Mouse (Mus musculus) cerebellum, postnatal 25 days (tissue): ENCODE data around the gene Tspan9.

Experiments used
- DNase-seq, 2 experiments: peaks; one replicate each; pipeline ENCODE4 v3.0.0; 2021; ENCODE audit warnings: mixed read lengths in 2 of 2

Gene Tspan9

DNA sequence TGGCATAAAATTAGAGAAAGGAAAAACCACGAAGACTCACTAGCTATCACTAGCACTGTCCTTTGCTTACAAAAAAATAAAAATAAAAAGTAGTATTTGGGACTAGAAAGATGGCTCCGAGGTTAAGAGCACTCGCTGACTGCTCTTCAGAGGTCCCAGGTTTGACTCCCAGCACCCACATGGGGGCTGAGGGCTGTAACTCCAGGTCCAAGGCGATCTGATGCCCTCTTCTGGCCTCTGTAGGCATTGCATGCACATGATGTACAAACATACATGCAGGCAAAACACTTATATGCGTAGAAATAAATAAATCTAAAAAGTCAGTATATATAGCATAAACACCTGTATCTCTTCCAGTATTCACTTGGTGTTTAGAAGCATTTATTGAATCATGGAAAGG lies 43.5 kb downstream of the Tspan9 start:
- DNase-seq, result peak in 1 of 2 experiments; percentile 53

DNA sequence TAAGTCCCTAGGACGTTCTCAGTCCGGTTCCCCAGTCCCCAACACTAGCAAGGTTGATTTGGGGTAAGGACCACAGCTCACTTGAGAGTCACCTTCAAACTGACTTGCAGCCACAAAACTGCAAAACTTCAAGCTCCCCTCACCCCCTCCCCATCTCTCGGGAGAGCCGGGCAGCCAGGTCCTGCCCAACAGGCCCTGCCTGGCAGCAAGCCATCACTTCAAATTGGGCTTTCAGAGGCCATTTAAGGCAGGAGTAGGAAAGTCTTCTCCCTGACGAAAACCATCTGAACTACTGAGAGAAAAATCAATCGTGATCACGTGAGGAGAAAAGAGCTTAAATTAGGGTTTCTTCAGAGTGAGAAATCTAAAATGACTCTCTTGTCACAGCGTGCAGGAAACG lies 44.2 kb downstream of the Tspan9 start:
- DNase-seq, result peak in 1 of 2 experiments; percentile 51

DNA sequence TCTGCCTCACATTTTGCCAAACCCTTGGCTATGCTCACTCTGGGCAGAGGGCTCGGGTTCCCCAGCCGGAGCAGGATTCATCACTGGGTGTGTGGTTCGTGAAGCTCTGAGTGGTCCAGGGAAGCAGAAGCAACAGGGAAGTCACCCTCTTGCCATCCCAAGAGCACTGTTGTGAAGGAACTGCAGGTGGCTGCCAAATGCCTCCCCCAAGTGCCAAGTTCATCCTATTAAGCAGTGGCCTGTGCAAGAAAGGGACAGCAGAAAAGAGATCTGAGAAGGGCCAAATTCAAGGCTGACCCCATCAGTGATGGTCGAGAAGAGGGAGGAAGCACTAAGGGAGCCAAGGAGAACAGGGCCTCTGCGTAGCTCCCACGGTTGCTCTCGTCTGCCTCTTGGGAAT lies 46.9 kb downstream of the Tspan9 start:
- DNase-seq, result peak in 1 of 2 experiments; percentile 51

DNA sequence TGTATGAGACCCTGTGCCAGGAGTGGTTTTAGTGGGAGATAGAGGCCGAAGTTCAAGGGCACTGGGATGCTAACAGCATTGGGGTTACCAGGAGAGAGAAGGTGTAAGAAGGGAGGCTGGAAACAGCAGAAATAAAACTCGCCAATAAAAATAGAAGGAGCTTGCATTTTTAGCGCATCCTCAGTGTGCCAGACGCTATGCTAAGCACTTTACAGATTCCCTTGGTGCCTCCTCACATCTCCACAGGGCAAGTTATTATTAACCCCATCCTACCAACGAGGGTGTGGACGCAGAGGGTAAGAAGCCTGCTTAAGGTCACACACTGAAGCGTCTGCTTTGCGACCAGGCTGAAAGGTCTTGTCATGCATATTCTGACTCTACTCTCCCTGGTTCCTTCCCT lies 47.5 kb downstream of the Tspan9 start:
- no peak for DNase-seq

DNA sequence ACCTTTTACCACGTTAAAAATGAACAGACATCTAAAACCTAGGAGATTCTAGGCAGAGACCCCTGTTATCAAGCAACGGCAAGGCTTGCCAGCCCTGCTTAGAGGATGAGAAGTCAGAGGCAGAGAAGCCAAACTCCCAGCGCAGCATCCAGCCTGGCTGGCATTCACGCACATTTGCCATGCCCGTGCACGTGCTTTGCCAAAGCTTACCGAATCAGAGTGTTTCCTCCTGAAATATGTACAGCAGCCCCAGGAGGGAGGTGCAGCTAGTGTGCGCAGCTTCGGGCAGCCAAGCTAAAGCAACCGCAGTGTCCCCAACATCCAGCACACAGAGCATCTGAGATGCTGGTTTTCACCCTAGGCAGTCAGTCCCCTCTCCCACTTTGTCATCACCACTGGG lies 48.3 kb downstream of the Tspan9 start:
- DNase-seq, result peak; percentile 62 to 73

DNA sequence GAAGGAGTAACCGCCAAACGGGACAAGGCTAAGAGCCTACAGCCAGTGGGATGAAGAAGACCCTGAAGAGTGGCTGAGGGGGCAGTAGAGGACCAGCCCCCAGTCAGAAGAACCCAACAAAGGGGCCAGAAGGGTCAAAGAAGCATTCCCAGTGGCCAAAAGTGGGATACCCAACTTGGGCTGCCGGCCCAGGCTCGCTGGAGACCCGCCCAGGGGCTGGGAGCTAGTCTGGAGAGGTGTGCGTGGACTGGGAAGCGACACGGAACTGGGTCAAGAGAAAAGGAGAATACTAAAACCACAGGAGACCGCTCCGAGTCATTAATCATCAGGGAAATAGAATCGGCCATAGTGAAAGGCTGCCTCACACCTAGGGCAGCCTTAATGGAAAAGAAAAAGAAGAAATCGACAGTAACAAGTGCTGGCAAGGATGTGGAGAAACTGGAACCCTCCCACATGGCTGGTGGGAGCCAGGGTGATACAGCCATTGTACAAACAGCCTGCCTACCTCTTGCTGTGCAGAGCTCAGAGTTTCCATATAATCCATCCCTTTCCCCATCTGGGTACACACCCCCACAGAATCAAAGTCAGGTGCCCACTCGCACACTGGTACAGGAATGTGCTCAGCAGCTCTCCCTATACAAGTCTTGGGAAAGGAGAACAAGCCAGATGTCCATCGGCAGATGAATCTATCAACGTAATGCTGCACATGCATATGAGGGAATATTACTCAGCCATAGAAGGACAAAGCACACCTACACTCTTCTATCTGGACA lies 49.4 kb downstream of the Tspan9 start:
- DNase-seq, result peak; percentile 26 to 38

DNA sequence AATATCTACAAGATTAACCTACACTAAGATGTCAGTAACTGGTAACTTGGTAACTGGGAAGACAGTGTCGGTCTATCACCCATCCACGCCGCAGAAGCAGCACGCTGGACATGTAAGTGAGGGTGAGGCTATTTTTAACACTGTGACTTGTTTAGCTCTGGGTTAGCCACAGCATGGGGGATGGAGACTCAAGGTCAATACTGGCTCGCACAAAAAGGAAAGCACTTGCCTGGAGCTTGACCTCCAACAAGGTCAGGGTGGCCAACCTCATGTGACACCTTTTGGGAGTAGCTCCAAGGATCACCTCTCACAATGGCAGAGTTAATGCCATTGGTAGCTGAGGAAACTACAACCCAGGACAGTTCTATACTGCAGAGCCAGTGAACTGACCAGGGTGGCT lies 50.8 kb downstream of the Tspan9 start:
- peak in 1 of 2 experiments; percentile 15 for DNase-seq

DNA sequence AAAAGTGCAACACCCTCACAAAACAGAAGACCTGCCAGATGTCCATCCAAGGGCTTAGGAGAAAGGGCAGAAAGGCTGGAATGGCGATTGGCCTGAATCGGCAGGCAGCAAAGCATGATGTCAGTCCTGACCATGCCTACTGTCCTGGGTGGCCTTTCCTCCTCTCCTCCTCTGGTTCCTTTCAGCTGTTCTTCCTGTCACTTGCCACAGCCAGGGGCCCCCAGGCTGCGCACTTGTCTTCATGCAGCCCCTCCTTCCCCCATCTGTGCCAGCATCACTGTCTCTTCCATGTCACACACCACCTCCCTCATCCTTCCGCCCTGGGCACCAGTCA lies 51.6 kb downstream of the Tspan9 start:
- no peak for DNase-seq

DNA sequence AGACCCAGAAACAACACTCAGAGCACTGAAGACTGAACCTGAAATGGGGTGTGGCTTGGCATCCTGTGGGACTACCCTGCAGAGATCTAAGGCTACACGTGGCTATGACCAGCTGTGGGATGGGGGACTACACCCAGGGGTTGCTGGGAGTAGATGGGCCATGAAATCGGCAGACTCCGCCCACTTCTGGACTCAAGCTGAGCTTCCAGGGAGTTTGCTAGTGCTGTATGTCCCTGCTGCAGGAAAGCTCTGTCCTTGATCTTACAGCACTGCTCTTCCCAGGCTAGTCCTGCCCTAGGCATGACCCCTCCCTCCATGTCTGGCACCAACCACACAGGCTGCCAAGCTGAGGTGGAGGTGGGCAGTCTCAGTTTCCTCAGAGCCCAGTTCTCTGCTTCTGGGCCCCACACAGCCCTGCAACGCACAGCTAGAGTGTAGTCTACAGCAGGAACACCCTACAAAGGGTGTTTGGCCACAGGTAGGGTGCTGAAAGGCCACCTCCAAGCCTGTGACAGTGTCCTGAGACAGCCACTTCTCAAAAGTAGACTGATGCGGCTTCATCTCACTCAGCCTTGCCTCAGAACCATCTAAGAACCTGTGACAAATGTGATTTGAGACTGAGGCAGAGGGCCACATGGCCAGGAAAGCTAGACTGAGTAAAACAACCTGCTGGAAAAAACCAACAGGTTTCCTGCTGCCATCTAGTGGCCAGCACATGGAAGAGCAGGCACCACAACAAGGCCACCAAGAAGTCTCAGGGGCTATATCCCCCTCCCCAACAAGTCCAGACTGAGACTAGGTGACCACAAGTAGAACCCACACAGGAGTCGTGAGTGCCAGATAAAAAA lies 52.2 kb downstream of the Tspan9 start:
- peak; percentile 79 to 82 for DNase-seq

DNA sequence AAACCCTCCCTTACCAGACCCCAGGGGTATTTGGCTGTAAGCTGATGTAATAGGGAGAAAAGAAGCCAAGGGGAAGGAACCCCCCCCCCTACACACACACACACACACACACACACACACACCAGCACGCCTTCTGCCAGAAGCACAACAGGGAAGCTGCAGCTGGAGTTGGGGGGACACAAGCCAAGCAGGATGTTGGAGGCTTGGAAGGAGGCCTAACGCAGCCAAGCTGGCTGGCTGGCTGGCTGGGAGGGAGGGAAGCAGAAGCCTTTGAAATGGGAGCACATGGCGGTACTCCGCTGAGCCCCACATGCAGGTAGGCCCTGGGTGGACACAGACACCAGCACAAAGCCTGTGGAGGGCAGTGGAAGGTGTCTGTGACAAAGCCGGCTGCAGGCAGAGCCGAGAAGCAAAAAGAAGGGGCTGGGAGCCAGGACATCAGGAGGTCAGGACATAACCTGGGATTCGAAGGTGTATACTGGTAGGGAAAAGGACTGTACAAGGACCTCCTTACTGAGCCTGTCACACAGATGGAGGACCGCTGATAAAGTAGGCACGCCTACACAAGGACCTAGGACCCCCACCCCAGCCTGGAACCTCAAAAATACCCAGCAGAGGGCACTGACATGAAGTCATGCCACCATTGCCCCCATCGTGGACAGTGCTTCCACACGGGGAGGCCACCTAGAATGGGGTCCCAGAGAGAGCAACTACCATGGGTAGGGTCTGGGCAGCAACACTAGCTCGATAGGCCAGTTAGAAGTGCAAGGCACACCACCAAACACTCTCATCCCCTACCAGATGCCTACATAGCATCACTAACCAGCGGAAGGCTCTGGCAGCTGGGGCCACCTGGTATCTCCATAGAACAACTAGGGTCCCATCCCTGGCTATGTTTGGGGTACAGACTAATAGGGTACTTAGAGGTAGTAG lies 53.4 kb downstream of the Tspan9 start:
- peak; percentile 55 to 56 for DNase-seq

DNA sequence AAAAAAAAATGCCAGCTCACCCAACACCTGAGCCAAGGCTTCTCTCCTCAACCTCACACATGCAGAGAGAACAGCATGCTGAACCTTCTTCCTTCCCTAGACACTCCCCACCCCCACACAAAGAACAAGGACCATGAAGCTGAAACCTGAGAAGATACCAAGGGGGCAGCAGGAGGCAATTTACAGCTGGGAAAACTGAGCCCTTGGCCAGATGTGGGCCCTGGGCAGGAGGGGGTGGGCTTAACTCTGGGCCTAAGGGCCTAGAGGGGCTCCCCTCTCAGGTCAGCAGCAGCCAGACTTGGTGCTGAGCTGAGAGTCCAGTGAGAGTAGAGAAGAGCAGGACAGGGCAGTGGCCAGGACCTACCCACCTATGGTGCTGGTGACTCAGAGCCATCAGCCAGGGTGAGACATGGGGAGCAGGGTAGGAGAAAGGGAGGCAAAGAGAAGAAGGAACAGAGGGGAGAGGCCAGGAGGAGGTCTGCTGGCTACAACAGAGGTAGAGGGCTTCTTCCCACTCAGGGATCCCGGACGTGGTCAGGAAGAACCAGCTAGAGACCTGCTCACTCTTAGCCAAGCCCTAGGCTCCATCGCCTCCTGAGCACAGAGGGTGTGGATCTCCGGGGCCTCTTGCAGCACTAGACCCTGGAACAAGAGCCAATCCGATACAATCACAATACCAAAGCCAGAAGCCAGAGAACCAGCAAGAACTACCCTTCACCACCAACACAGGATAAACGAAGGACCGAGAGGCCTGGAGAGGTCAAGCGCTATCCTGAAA lies 54.5 kb downstream of the Tspan9 start:
- peak; percentile 33 to 43 for DNase-seq

DNA sequence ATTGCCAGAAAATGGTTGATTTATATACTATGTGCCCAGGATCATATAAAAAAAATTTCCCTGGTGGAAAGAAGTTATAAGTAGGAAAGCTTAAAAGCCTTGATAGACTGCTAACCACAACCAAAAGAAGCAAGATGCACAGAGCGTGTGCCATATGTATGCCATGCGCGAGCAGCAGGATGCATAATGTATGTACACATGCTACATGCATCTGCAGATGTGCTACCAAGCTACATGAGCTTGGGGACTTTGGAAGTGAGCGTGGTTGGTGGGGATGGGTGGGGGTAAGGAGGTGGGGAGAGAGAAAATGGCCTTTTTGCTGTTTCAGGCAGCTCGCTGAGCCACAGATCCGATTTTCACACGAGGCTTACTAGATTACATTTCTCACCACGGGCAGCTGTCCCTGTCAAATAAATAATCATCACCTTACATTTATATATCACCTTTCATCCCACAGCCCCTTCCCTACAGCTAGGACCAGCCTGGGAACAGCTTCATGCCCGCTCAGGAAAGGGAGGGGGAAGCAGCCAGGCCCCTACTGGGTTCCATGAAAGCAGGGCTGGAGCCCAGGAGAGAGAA lies 57.8 kb downstream of the Tspan9 start:
- no peak for DNase-seq

DNA sequence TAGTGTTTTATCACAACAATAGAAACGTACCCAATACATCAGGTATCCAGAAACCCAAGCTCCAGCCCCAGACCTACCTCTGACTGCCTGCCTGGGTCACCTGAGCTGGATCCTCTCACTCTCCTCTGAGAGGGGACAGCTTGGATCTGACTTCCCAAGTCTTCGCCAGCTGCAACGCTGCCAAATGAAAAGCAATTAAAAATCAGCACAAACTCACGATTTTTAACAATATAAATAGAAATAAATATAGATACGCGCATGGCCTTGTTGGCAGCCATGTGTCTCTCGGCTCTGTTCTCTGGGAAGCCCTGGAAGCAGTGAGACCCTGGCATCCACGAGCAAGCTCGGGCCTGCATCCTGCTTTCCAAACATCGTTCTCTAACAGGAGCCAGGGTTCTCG lies 60.1 kb downstream of the Tspan9 start:
- peak in 1 of 2 experiments; percentile 35 for DNase-seq

DNA sequence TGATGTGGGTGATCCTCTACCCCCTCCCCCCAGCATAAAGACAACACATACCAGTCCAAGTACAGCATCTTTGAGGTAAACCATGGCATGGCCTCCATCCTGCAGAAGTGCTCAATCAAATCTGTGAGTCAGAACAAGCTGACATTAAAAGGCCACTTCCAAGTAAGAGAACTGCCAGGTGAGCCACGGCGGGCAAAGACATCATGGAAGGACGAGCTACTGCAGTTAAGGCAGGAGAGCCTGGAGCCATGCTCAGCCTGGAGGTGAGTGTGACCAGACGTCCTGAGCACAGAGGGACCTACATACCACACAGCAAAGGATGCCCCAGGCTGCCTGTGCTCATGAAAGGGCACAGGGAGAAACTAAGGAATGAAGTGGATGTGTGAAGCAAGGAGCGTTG lies 61.6 kb downstream of the Tspan9 start:
- peak; percentile 58 to 70 for DNase-seq

DNA sequence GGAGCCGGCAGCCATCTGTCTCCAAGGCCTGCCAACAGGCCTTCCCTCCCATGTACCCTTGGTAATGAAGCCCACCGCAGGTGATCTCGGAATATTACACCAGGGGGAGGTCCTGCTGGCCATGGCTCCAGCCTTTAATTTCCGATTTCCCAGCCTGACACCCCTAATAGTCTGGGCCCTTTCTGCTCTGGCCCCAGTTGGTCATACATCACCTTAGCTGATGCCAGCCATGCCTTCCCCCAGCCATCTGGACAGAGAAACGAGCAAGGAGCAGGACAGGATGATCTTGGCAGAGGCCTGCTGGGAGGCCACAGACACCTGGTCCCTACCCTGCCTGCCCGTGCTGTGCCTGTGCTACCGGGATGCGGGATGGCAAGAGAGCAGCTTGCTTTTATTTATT lies 62.1 kb downstream of the Tspan9 start:
- DNase-seq, result peak; percentile 92 to 93

DNA sequence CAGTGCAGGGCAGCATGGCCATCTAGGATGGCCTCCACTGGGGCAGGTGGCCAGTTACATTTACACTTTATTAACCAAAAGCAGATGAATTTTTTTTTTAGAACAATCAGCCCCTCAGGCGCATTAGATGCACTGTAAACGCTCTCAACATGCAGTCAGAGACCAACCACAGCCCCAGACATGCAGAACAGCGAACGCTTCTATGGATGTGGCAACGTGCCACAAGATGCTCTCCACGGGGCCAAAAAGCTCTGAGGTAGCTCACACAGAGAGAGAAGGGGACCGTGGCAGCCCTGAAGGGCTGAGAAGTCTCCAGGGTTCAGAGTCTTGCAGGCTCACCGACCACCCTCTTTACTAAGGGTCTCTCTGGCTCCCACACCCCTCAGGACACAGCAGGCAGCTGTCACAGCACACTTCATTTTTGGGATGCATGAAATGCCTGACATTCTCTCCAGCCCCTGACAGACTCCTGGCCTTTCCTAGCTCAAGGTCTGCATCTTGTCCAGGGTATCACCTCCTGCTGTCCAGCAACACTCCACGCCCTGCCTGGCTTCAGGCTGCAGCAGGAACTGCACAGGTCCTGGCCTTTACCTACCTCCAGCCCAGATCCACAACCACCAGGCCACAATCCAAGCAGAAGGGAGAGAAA lies 63.7 kb downstream of the Tspan9 start:
- DNase-seq, result peak; percentile 54 to 63

DNA sequence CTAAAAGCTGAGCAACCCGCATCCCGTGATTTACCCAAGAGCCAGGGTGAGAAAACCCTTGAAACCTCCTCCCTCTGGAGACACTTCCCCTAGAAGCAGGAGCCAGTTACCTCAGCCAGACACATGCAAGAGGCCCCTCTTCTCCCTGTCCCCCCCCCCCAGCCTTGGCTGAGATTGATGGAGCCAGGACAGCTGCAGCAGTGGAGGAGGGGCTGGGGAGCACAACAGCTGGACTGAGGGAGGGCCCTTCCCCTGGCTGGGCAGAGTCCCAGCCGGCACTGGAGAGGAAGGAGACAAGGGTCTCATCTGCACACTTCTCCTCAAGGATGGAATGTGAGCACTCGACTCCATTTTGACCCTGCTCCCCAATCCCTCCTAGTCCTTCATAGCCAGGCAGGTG lies 64.9 kb downstream of the Tspan9 start:
- DNase-seq, result no peak

DNA sequence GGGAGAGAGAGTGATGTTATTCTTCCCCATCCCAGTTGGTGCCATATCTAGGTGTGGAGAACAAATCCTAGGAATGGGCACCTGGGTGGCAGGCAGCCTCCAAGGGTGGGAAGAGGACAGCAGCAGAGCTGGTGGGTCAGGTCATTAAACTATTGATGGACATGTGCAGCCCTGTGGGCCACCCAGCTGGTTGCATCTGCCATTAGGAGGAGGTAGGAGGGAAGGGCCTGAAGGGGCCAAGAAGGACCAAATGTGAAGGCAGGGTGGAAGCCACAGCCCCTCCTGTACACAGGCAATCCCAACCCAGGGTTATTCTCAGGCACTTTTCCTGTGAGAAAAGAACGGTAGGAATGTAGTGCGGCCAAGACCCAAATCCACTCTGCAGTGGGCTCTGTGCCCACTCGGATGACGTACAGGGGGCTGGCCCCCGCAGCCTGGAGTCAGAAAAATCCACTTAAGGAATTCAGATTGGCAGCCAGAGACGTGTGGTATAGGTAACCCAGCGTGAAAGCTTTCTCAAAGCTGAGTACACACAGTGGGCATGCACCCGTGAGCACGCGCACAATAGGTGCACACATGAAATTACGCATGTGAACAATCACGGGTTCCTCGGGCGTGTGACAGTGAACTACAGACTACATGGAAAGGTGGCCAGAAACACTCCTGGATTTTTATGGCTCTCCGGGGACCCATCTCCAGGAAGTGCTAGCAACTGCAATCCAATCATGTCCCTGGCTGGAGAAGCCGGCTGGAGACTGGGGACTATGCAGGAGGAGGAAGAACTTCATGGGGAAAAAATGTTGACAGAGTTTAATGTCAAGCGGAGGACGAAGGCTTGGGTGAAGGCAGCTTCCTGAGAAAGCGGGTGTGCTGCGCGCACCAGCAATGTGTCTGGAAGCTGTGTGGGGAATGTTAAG lies 67.0 kb downstream of the Tspan9 start:
- DNase-seq, result peak in 1 of 2 experiments; percentile 22

DNA sequence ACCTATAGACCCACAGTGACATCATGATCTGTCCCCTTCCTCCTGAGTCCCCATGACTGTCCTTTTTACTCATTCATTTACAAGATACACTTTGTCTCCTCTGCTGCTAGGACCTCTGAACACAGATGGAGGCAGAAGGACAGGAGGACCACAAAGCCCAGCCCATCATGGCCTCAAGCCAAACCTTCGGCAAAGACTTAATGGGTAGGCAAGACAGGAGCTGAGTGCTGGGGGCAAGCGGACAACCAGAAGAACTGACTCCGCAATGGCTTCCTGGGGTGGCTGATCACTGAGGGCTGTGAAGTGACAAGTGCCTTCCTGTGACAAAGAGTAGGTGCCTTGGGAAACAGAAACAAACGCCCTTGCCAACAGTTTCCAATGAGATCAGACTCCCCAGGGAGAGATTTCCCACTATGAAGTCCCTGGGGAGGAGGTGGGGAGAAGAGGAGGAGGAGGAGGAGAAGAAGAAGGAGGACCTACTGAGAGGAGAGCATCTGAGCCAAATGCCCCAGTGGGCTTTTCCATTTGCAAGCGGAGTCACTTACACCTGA lies 67.9 kb downstream of the Tspan9 start:
- DNase-seq, result peak in 1 of 2 experiments; percentile 30
